Mouse (Mus musculus) hindbrain, embryonic 13.5 days (tissue): ENCODE data around the gene Osbpl11. TPM values are rescaled to one million over a fixed set of nuclear protein-coding genes. Genes with fewer than 3 reads are reported as not detected.

Experiments
- ATAC-seq: fragments of 200-750 bp; cut with Nextera tagmentation; 2 replicates; pipeline ENCODE4 v1.8.0; 2017; ENCODE audit warnings: moderate TSS enrichment; ENCODE audit not compliant: low FRiP score
- H3K27ac ChIP-seq: fragments of 300-500 bp; sonication (generic); 2 replicates; pipeline ENCODE4 v1.5.1; 2015; ENCODE audit warnings: inconsistent platforms, mild to moderate bottlenecking, moderate library complexity
- H3K27me3 ChIP-seq: fragments of 300-500 bp; sonication (generic); 2 replicates; pipeline ENCODE4 v1.6.1; 2015; ENCODE audit warnings: mild to moderate bottlenecking, inconsistent platforms
- H3K36me3 ChIP-seq: fragments of 300-500 bp; sonication (generic); 2 replicates; pipeline ENCODE4 v1.6.1; 2015; ENCODE audit warnings: mild to moderate bottlenecking, inconsistent platforms
- H3K4me1 ChIP-seq: fragments of 300-500 bp; sonication (generic); replicated peaks from 2 replicates; pipeline ENCODE4 v1.6.1; 2015; ENCODE audit warnings: inconsistent platforms
- H3K4me2 ChIP-seq: fragments of 300-500 bp; sonication (generic); 2 replicates; pipeline ENCODE4 v1.6.1; 2015; ENCODE audit warnings: inconsistent platforms, mild to moderate bottlenecking, moderate library complexity
- H3K4me3 ChIP-seq: fragments of 300-500 bp; sonication (generic); 2 replicates; pipeline ENCODE4 v1.5.1; 2015; ENCODE audit warnings: mild to moderate bottlenecking, inconsistent platforms
- H3K9ac ChIP-seq: fragments of 300-500 bp; sonication (generic); 2 replicates; pipeline ENCODE4 v1.6.1; 2015; ENCODE audit warnings: mild to moderate bottlenecking, inconsistent platforms
- H3K9me3 ChIP-seq: fragments of 300-500 bp; sonication (generic); 2 replicates; pipeline ENCODE4 v1.6.1; 2016; ENCODE audit warnings: inconsistent platforms
- whole genome bisulfite sequencing: fragments of 180-500 bp; shearing (Covaris S2); methylation state at CpG from one replicate; pipeline ENCODE4 v1.1.7; 2015; 5-methylcytosine and 5-hydroxymethylcytosine counted together
- polyA plus RNA-seq: library from polyadenylated mRNA; unstranded; fragments of >200 nt; fragmentation: Nextera tagmentation; extraction: Ambion mirVana; gene quantifications from 2 replicates; pipeline ENCODE4 v1.2.1, GENCODE M21; 2015

The Osbpl11 gene
- polyA plus RNA-seq, 1 experiment from 2014 or later = 18.3 TPM

- H3K4me2 ChIP-seq = no peak overlapping the region
- no peak for ATAC-seq
- no peak overlapping the region for H3K9ac ChIP-seq
- WGBS = 89% methylated on average over 7 of the region's 7 CpGs
- no peak overlapping the region for H3K4me3 ChIP-seq
- H3K27ac ChIP-seq = no peak overlapping the region
- H3K4me1 ChIP-seq = no peaks in the 10 kb centered on the region
- peaks cover 98% of the 10 kb centered on the region for H3K36me3 ChIP-seq
- H3K27me3 ChIP-seq = no peaks in the 10 kb centered on the region
- H3K9me3 ChIP-seq = peaks cover 9% of the 10 kb centered on the region; the same call in 1 of the 2 replicates
Observed at GRCm38 (mm10) chr16:33289981-33290380, 105.1 kb downstream of the Osbpl11 start.

- Histone ChIP-seq H3K27me3 (no peaks in the 10 kb centered on the region), H3K36me3 (peaks cover 98% of the 10 kb centered on the region), H3K4me3 (no peak overlapping the region), H3K9ac (no peak overlapping the region), H3K9me3 (peaks cover 9% of the 10 kb centered on the region; the same call in 1 of the 2 replicates), H3K27ac (no peak overlapping the region), H3K4me2 (no peak overlapping the region), H3K4me1 (no peaks in the 10 kb centered on the region)
- no peak for ATAC-seq
- WGBS = 98% methylated on average over 7 of the region's 7 CpGs
Observed at GRCm38 (mm10) chr16:33292241-33292640, 107.4 kb downstream of the Osbpl11 start.

Other genes starting within 250 kb of the Osbpl11 start
- gene Iqcg, start 128.9 kb upstream of the Osbpl11 start, polyA plus RNA-seq = 6.4 and 6.8 TPM in 2 replicates
- gene Rpl35a, start 128.6 kb upstream of the Osbpl11 start, polyA plus RNA-seq = 566 and 585 TPM in 2 replicates
- 3.3 and 4.4 TPM in 2 replicates for gene Lmln, start 122.5 kb upstream of the Osbpl11 start, polyA plus RNA-seq
- gene Snx4, start 66.4 kb downstream of the Osbpl11 start, polyA plus RNA-seq = 82.6 and 86.3 TPM in 2 replicates
- 50.6 and 52.3 TPM in 2 replicates for gene Zfp148, start 195.8 kb downstream of the Osbpl11 start, polyA plus RNA-seq